Mouse (Mus musculus): Measurements from ENCODE around the gene Slc25a18.

- TF ChIP-seq EP300 (IDR thresholded peaks at IDR 0.05; ENCODE audit: low read depth): peak; percentile 49; the same call in 1 of the 2 replicates
- peak; percentile 80 for TF ChIP-seq CTCF (IDR thresholded peaks at IDR 0.05; ENCODE audit: low read depth)
Observed at GRCm38 (mm10) chr6:120835474-120836374, 62.3 kb downstream of the Slc25a18 start, which contains the start of gene Bcl2l13.
